Mouse (Mus musculus) MEL (cell line): Measurements from ENCODE around the gene Plxnb3.

Source experiments
- POLR2A ChIP-seq, 2 experiments: IDR thresholded peaks; 2 replicates each; pipeline ENCODE4 v1.6.1; 2011 to 2012; ENCODE audit warnings: low read length in 2 of 2, mild to moderate bottlenecking in 2 of 2, control low read depth in 1 of 2, improper control_type of control experiment in 1 of 2, low read depth in 1 of 2, moderate library complexity in 1 of 2; ENCODE audit not compliant: control insufficient read depth in 1 of 2, insufficient read depth in 1 of 2, poor library complexity in 1 of 2
- USF1 ChIP-seq: IDR thresholded peaks from 2 replicates; pipeline ENCODE4 v1.6.1; 2014; ENCODE audit warnings: low read depth, mild to moderate bottlenecking, inconsistent platforms, low read length, improper control_type of control experiment, moderate library complexity

- TF ChIP-seq POLR2A (IDR thresholded peaks at IDR 0.05; ENCODE audit: control insufficient read depth in 1 of 2, insufficient read depth in 1 of 2, low read depth in 1 of 2, low read length in 2 of 2, poor library complexity in 1 of 2): no peak
- no peak for TF ChIP-seq USF1
These were observed 17.7 kb upstream of the Plxnb3 start for GRCm38 (mm10) chrX:73739151-73739550.
